Mouse (Mus musculus) mesoderm, embryonic 11.5 days (tissue): Measurements from ENCODE around the gene Olfr223.
"Not testable (repeated sequence)": the region's sequence is repeated elsewhere in the genome, so short reads cannot be mapped to it uniquely, and the experiment has no call there.

Experiments
- DNase-seq: peaks from one replicate; pipeline ENCODE4 v3.0.0-alpha.2; 2012; ENCODE audit warnings: low read depth, low spot score

Olfr223 gene

DNA sequence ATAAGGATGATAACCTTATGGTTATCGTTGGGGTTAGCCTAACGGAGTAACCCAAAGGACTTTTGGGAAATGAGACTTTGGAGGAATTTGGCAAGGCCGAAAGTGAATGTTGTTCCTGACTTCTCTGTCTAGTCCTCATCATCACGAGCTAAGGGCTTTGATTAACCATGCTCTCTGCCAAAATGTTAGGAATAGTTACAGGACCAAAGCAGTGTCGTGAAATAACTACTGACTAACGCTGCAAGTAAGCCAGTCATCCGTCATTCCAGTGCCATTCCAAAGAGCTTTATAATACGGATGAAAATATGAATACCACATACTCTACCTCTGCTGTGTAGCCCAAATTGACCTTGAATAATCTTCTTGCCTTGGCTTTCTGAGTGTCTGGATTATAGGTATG, 3.9 kb upstream of the Olfr223 start:
- no peak for DNase-seq

DNA sequence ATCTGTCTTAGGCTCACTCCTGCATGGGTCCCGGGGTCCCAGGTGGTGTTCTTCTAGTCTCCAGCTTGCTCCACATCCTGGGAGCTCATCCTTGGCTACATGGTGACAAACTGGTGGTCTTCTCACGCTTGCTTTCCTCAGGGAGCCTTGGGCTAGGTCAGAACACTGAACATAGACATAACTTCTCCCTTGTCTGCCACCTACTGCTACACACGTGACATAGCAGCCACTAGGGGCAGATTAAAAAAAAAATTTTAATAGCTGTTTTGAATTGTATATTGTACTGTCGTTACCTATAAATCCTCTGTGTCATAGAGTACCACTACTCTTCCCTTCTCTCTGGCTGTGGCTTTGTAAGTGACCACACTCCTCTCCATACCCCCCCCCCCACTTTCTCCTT, 3.0 kb upstream of the Olfr223 start:
- peak; percentile 6 for DNase-seq

DNA sequence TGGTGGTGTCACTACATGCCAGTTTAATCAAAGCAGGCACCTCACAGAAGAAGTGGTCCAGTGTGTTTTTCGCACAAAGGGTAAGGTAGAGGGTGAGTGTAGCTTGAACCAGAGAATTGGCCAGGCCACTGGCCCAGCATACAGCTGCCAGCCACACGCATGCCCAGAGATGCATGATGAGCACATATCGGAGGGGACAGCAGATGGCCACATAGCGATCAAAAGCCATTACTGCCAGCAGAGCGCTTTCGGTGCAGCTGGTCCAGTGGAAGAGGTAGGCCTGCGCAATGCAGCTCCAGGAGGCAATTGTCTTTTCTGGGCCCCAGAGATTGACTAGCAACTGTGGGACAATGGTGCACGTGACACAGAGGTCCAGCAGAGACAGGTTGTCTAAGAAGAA, 3.6 kb downstream of the Olfr223 start:
- DNase-seq, result no peak

DNA sequence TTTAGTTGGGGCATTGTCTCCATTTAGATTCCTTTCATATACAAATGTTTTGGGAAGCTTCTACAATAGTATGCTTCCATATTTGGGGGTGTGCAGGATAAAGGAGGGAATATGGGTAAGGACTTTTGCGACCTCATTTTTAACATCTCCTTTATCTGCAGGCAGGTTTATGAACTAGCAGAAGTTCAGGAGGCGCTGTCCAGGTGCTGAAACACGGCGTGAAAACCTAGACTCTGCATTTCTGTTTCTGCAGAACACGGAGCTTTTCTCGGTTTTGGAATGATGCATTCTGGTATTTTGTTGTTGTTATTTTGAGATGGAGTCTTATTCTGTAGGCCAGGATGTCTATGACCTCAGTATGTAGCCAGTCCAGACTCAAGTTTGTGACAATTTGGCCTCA, 8.6 kb downstream of the Olfr223 start:
- peak; percentile 59 for DNase-seq

DNA sequence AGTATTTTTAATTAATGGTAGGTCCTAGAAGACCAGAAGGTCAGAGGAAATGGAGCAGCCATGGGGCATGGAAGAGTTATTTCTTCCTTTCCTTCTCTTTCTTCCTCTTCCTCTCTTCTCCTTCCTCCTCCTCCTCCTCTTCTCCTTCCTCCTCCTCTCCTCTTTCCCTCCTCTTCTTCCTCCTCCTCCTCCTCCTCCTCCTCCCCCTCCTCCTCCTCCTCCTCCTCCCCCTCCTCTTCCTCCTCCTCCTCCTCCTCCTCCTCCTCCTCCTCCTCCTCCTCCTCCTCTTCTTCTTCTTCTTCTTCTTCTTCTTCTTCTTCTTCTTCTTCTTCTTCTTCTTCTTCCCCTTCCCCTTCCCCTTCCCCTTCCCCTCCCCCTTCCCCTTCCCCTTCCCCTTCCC, 17.0 kb downstream of the Olfr223 start, which contains the start of gene Olfr222:
Olfr222 (minus strand) TSS at position 101 of the 400 bp plus-strand sequence.
- not testable (repeated sequence) for DNase-seq

DNA sequence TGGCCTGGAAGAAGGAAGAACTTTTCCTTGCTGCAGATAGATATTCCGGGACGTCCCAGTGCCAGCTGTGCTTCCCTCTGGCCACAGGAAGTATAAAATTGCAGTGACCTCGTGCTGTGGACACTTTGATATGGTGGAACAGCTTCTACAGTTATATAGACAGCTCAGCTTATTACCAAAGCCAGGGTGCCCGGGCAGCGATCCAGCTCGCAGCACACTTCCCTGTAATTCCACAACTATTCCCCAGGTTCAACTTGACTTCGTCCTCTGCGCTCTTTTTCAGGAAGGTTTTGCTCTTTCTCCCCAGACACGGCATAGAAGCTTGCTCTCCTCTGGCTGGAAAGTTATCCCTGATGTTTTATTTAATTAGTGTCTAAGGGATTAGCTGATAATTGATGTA, 17.4 kb downstream of the Olfr223 start:
- DNase-seq, result no peak

DNA sequence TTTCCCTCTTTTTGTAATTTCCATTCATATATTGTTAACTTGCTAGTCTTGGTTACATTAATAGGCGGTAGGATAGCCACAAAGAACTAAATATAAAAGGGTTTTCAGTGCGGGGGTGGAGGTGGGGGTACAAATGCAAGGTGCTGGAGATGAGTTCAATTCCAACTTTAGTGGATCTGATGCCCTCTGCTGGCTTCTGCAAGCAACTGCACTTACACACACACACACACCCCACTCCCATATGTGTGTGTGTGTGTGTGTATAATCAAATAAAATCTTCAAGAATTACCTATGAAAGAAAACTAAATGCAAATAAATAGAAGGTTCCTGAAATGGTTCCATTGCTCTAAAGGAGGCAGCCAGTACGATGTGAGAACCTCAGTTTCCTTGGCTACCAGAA, 23.8 kb downstream of the Olfr223 start:
- peak; percentile 34 for DNase-seq

DNA sequence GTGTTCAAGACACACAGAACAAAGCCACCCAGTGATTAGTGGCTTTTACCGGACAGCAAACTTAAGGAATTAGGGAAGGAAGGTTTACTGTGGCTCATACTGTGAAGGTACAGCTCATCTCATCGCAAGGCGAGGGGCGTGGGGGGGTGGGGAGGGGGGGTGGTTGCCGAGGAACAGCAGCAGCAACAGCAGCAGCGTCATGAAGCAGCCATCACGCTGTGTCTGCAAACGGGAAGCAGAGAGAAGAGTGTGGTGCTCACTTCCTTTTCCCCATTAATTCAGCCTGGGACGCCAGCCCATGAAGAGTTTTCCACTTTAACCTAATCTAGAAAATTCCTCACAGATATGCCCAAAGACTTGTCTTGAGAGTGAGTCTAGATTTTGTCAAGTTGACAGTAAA, 30.3 kb downstream of the Olfr223 start:
- DNase-seq, result no peak

DNA sequence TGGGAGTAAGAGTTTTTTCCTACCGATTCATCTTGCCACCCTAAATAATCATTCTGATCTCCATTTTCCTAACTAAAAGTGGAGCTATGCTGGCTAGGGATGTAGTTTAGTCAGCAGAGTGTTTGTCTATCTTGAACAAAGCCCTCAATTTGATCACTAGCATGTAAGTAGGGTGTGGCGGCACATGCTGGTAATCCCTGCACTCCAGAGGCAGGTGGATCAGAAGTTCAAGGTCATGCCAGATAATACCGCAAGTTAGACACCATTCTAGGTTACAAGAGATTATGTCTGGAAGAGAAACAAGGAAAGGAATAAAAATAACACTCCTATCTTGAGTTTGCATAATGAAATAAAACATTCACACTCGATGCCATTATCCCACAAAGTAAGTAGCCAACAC, 30.8 kb downstream of the Olfr223 start:
- DNase-seq, result no peak

DNA sequence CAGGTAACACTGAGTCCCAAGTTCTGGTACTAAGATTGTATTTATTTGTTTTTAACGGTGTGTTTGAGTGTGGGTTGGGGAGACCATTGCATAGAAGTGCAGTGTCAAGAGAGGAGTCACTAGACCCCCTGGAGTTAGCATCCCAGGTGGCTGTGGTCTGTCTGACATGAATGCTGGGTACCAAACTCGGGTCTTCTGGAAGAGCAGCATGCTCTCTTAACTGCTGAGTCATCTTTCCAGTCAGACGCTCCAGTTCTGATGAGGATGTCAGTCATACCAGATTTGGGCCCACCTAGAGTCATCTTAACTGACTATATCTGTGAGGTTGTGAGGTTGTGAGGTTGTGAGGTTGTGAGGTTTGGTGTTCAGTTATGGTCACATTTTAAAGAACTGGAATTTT, 32.2 kb downstream of the Olfr223 start:
- DNase-seq, result no peak

DNA sequence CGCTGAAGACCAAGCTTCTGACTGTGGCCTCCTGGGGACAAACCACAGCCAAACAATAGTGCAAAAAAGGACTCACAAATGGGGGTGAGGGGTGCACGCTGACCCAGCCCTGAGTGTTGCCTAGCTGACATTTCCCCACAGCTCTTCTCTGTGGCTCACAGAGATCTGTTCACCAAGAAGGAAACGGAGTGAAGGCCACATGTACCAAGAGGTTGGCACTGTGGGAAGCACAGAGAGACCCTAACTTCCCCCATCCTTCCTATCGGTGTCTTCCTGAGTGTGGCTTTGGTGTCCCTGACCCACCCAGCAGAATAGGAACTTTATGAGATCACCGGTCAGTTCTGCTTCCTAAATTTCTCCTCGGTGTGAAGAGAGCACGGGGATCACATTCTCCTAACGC, 38.6 kb downstream of the Olfr223 start:
- no peak for DNase-seq

DNA sequence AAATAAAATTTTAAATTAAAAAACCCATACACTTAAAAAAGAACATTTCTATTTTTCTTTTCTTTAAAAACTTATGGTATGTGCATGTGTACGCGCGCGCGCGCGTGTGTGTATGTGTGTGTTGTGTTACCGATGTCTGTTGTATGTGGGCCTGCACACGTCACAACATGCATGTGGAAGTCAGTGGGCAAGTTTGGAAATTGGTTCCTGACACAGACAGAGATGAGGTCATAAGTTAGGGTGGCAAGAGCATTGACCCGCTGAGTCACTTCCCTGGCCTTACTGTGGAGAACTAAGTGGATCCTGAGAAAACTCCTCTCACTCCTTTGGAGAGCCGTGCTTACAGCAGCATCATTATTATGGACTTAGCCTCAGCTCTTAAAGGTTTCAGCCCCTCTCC, 39.0 kb downstream of the Olfr223 start:
- no peak for DNase-seq

DNA sequence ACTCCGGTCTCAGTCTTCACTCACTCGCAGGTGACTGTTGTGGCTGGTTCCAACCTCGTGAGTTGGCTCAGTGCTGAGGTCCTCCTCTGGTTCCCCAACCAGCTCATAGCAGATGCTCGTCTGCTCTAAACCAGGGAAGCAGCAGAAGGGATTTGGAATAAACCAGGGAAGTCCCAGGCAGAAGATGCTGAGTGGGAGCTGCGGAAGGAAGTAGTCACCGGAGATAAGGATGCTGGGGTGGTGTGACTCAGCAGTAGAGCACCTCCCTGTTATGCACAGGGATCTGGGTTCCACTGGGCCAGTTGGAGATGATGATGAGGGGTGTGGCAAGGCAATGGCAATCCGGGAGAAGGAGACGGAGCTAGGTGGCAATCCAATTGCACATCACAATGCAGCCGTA, 49.1 kb downstream of the Olfr223 start:
- DNase-seq, result no peak

DNA sequence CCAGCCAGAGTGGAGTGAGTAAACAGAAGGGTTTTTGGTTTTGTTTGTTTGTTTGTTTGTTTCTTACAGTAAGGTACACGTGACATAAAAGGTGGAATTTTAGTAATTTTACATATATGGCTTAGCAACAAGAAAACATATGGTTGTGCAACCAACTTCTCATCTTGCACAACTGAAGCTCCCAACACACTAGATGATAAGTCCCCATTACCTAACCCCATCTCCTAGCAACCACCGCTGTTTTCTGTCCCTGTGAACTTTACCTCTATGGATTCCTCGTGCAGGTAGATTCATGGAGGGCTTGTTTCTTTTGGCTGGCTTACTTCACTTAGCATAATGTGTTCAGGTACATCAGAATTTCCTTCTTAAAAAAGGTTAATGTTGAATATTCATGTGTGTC, 49.7 kb downstream of the Olfr223 start:
- DNase-seq, result no peak

DNA sequence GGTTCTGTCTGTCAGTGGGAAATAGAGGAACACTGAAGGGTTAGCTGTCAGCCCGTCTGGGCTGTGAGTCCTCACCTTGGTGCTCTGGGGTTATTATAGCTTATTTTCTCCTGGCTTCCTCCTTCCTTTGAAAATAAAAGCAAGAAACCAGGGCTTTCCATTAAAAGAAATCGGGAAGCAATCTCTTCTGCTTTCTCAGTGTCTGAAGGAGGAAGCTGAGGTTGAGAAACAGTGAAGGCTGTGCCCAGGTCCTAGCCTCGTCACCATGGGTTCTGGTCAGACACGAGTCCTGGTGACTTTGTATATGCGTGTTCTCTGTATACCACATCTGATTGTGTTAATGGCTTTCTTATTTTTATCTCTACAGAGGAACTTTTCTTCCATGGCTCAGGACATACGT, 50.6 kb downstream of the Olfr223 start:
- DNase-seq, result no peak

DNA sequence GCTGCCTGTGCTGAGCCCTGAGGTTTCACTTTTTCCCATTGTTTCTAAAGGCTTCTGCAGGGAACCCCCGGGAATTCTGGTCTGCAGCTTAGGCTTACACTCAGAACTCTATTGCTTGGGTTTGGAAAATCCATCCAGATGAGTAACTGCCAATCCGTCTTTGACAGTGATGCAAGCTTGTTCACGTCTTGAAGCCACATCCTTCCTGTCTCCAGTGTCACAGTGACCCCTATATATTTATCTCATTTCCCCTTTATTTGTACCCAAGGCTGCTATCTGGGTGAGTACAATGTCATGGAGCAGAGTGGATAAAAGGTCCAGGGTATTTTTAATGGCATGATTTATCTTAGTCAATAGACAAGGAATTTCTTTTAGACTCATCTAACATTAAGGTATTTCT, 51.8 kb downstream of the Olfr223 start, which contains the start of gene Nlrp3:
Nlrp3 (plus strand) TSS at position 245 of the 400 bp plus-strand sequence.
- DNase-seq, result no peak

DNA sequence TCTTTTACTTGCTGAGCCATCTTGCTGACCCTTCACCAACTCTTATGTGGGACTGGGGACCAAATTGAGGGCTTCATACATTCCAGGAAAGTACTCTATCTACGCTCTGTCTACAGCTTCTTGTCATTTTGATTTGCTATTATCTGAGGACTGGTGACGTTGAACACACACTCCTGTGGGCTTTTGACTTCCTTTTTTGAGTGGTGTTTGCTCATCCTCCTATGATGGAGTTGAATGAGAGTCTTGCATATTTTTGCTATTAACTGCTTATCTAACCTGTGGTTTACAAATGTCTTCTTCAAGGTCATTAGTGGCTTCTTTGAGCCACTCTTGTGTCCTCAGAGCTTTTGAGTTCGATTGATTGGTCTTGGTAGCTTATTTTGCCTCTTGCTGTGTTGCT, 53.0 kb downstream of the Olfr223 start:
- no peak for DNase-seq
